Mouse (Mus musculus): ENCODE results near the gene Phlda1. TPM values are rescaled to one million over a fixed set of nuclear protein-coding genes. Genes with fewer than 3 reads are reported as not detected.

Phlda1 gene
- polyA plus RNA-seq, 1 experiment from 2014 or later, result 2.1 TPM

GRCm38 (mm10) chr10:111509981-111510380 lies 3.9 kb downstream of the Phlda1 start:
- H3K27ac ChIP-seq, result no peak overlapping the region
- WGBS (ENCODE audit: missing documents), result 99% methylated on average over 7 of the region's 7 CpGs
- no peaks in the 10 kb centered on the region for H3K36me3 ChIP-seq (ENCODE audit: inconsistent target)
- H3K79me2 ChIP-seq (ENCODE audit: inconsistent target), result no peaks in the 10 kb centered on the region; the same call in 1 of the 2 replicates
- no peak overlapping the region for H3K4me3 ChIP-seq (ENCODE audit: inconsistent target)

DNA sequence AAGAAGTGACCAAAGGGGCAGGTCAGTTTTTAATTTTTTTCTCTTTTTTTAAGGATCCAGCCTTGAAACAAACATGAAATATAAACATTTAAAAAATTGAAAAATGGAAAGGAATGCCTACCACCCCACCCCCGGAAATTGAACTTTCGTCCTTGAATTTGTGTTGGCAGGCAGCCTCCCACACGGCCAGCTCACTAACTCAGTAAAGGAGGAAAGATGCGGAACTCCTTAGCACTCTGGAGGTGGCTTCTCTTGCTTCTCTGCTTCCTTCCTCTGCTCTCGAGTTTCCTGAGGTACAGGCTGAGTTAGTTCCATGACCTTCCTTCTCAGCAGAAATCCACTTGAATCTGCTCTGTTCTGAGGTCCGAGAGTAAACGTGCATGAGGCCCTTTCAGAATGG lies 4.7 kb downstream of the Phlda1 start:
- Histone ChIP-seq H3K79me2 (ENCODE audit: inconsistent target) (no peaks in the 10 kb centered on the region; the same call in 1 of the 2 replicates), H3K4me3 (ENCODE audit: inconsistent target) (no peak overlapping the region), H3K27ac (no peak overlapping the region), H3K36me3 (ENCODE audit: inconsistent target) (no peaks in the 10 kb centered on the region)
- 24% methylated on average over 7 of the region's 7 CpGs for WGBS (ENCODE audit: missing documents)

DNA sequence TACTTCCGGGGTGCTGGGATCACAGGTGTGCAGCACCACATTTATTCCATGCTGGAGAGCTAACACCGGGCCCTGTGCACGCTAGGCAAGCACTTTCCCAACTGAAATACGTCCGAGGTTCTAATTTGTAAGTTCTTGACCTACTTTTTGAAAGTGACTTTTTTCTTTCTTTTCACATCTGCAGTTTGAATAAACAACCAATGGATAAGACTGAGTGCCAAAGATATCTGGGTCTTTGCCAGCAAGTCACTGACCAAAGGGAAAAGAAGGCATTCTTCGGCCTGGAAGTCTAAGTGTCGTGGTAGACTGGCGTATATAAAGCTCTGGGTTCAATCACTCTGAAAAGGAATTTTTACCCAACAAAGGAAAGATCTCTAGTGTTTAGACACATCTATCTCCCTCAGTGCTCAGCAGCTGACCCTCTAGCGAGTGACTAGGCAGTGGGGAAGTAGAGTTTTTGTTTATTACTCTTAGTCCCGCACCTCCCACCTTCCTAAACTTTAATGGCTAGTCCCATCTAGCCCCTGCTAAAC lies 6.0 kb downstream of the Phlda1 start:
- H3K27ac ChIP-seq, result no peak overlapping the region
- H3K4me3 ChIP-seq (ENCODE audit: inconsistent target), result no peak overlapping the region
- H3K36me3 ChIP-seq (ENCODE audit: inconsistent target), result no peaks in the 10 kb centered on the region
- no peaks in the 10 kb centered on the region; the same call in 1 of the 2 replicates for H3K79me2 ChIP-seq (ENCODE audit: inconsistent target)
- 93% methylated on average over 10 of the region's 10 CpGs for WGBS (ENCODE audit: missing documents)

- Histone ChIP-seq H3K36me3 (ENCODE audit: inconsistent target) (no peaks in the 10 kb centered on the region), H3K4me3 (ENCODE audit: inconsistent target) (no peak overlapping the region), H3K79me2 (ENCODE audit: inconsistent target) (no peaks in the 10 kb centered on the region), H3K27ac (no peak overlapping the region)
- 87% methylated on average over 5 of the region's 5 CpGs for WGBS (ENCODE audit: missing documents)
These were observed 8.3 kb downstream of the Phlda1 start for GRCm38 (mm10) chr10:111514282-111514885.

GRCm38 (mm10) chr10:111515071-111516010 lies 9.3 kb downstream of the Phlda1 start:
- H3K36me3 ChIP-seq (ENCODE audit: inconsistent target), result no peaks in the 10 kb centered on the region
- H3K4me3 ChIP-seq (ENCODE audit: inconsistent target), result no peak overlapping the region
- WGBS (ENCODE audit: missing documents), result 94% methylated on average over 17 of the region's 17 CpGs
- H3K79me2 ChIP-seq (ENCODE audit: inconsistent target), result no peaks in the 10 kb centered on the region
- H3K27ac ChIP-seq, result peak overlapping the region; percentile 69

- Histone ChIP-seq H3K36me3 (ENCODE audit: inconsistent target) (no peaks in the 10 kb centered on the region), H3K27ac (peak overlapping the region; percentile 69), H3K4me3 (ENCODE audit: inconsistent target) (no peak overlapping the region), H3K79me2 (ENCODE audit: inconsistent target) (no peaks in the 10 kb centered on the region)
- 10% methylated on average over 13 of the region's 13 CpGs for WGBS (ENCODE audit: missing documents)
These were observed 10.1 kb downstream of the Phlda1 start for GRCm38 (mm10) chr10:111516172-111516588.

DNA sequence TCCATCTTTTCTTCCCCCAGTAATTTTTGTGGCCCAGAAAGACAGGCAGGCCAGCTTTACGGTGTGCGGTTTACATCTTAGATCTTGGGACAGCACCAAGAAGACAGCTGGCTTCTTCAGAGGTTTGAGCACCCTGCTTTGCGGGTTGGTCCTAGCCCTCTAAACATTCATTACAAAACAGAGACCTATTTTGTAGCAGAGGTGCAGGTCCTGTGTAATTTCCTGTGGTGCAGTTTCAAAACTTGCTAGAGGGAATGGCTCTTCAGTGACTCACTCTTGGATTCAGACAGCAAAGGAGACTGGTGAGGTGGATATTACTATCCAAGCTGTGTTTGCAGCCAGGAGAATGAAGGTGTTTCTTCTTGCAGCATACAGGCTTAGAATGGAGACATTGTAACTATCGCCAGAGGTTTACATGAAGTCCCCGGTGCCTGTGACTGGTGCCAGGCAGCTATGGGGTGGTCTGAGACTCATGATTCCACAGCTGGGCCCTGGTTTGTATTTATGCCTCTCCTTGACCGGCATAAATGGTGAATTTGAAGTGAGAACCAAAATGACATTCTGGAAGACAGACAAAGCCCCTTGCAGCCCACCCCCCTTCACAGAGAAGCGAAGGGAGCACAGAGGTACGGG lies 10.8 kb downstream of the Phlda1 start:
- 82% methylated on average over 8 of the region's 8 CpGs for whole genome bisulfite sequencing (ENCODE audit: missing documents)
- Histone ChIP-seq H3K4me3 (ENCODE audit: inconsistent target) (no peak overlapping the region), H3K27ac (peak overlapping the region; percentile 69)

DNA sequence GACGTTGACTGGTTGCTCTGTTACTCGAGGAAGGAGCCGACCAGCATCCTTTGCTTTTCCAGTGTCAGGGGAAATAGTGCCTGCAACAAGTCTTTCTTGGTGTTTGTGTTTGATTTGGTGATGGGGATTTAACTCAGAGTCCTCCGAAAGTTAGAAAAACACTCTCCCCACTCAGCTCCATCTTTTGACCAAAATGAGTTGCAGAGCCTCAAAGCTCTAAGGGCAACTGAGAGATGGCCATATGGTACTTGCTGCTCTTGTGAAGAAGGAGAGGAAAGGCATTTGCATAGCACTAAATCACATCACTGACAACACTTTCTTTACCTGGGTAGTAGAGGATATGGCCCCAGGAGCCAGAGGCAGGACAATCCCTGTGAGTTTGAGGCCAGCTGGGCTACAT lies 12.3 kb downstream of the Phlda1 start:
- Histone ChIP-seq H3K4me3 (ENCODE audit: inconsistent target) (no peak overlapping the region), H3K79me2 (ENCODE audit: inconsistent target) (no peaks in the 10 kb centered on the region), H3K27ac (no peak overlapping the region), H3K36me3 (ENCODE audit: inconsistent target) (no peaks in the 10 kb centered on the region)
- 95% methylated on average over 4 of the region's 4 CpGs for WGBS (ENCODE audit: missing documents)

More for the DNA sequence above, 10.8 kb downstream of the Phlda1 start:
- Histone ChIP-seq H3K36me3 (ENCODE audit: inconsistent target) (no peaks in the 10 kb centered on the region), H3K79me2 (ENCODE audit: inconsistent target) (no peaks in the 10 kb centered on the region)

GRCm38 (mm10) chr10:111519620-111520370 lies 13.7 kb downstream of the Phlda1 start:
- 79% methylated on average over 24 of the region's 24 CpGs for WGBS (ENCODE audit: missing documents)
- Histone ChIP-seq H3K4me3 (ENCODE audit: inconsistent target) (no peak overlapping the region), H3K36me3 (ENCODE audit: inconsistent target) (no peaks in the 10 kb centered on the region), H3K79me2 (ENCODE audit: inconsistent target) (no peaks in the 10 kb centered on the region), H3K27ac (no peak overlapping the region)

DNA sequence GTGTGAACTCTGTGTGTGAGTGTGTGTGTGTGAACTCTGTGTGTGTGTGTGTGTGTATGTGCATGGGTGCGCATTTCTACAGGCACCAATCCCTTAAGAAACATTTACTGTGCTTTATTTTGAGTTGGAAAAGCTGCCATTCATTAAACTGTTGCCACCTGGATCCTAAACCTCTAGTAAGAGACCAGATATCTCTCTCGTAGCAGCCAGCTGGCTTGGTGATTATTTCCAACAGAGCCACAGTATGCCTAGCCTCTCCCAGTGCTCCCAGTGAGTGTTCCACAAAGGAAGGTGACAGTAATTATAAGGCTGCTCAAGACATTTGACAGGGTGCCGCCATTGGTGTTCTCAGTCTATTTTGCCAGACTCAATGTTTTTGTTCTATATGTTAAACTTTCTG lies 14.5 kb downstream of the Phlda1 start:
- H3K27ac ChIP-seq, result no peak overlapping the region
- no peaks in the 10 kb centered on the region for H3K79me2 ChIP-seq (ENCODE audit: inconsistent target)
- no peak overlapping the region for H3K4me3 ChIP-seq (ENCODE audit: inconsistent target)
- no peaks in the 10 kb centered on the region for H3K36me3 ChIP-seq (ENCODE audit: inconsistent target)
- WGBS (ENCODE audit: missing documents), result 91% methylated on average over 3 of the region's 3 CpGs

DNA sequence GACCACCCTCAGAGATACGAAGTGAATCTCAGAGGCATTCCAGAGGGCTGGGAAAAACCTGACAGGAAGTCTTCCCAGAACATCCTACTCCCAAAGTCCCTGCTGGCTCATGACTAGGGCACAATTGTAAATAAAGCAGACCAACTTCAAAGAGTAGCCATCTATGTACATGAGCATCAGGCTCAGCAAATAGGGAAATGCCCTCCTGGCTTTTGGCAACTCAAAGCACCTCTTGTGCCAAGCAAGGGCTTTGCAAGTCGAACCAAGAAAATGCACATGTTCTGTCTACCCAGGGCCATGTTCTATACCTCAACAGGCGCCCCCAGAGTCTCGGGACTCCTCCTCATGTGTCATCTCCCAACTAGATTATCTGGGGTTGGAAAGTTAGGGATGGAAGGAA lies 15.6 kb downstream of the Phlda1 start:
- H3K79me2 ChIP-seq (ENCODE audit: inconsistent target), result no peaks in the 10 kb centered on the region
- 94% methylated on average over 4 of the region's 4 CpGs for WGBS (ENCODE audit: missing documents)

DNA sequence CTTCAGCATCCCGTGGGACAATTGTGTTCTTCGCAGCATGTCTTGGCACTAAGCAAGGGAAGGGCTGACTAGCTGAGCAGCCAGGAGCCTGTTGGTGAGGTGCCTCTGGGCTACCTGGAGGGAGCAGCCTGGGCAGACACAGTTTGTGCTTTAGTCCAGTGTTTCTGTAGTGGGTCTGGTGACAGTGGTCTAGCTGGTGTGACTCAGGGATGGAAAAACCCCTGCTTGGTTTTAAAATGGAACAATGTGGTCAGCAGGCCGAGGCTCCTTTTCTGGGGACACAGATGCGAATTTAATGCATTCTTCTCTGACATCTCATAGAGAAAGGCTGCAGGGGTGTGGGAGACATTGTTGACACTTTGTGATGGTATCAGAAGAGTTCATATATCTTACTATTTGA lies 16.1 kb downstream of the Phlda1 start:
- Histone ChIP-seq H3K36me3 (ENCODE audit: inconsistent target) (no peaks in the 10 kb centered on the region), H3K27ac (no peak overlapping the region), H3K4me3 (ENCODE audit: inconsistent target) (no peak overlapping the region), H3K79me2 (ENCODE audit: inconsistent target) (no peaks in the 10 kb centered on the region)
- WGBS (ENCODE audit: missing documents), result 93% methylated on average over 4 of the region's 4 CpGs

More for the DNA sequence above, 15.6 kb downstream of the Phlda1 start:
- Histone ChIP-seq H3K4me3 (ENCODE audit: inconsistent target) (no peak overlapping the region), H3K27ac (no peak overlapping the region), H3K36me3 (ENCODE audit: inconsistent target) (no peaks in the 10 kb centered on the region)

DNA sequence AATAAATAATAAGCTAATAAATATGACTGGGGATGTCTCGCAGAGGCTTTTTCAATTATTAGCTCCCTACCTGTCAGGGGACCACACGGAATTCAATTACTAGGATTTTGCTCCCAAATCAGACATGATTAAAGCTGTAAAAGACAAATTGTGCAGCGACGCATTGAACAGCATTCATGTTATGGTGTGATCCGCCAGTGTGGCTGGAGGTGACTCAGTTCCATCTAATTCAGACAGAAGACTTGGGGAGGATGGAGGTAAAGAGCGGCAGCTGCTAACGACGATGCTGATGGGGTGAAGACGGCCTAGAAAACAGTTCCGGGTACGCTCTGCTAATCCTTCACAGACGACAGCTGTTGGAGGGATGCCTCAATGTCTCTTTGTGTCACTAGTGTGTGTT lies 17.8 kb downstream of the Phlda1 start:
- no peaks in the 10 kb centered on the region for H3K36me3 ChIP-seq (ENCODE audit: inconsistent target)
- 96% methylated on average over 12 of the region's 12 CpGs for WGBS (ENCODE audit: missing documents)
- H3K79me2 ChIP-seq (ENCODE audit: inconsistent target), result no peaks in the 10 kb centered on the region
- no peak overlapping the region for H3K4me3 ChIP-seq (ENCODE audit: inconsistent target)
- H3K27ac ChIP-seq, result no peak overlapping the region

DNA sequence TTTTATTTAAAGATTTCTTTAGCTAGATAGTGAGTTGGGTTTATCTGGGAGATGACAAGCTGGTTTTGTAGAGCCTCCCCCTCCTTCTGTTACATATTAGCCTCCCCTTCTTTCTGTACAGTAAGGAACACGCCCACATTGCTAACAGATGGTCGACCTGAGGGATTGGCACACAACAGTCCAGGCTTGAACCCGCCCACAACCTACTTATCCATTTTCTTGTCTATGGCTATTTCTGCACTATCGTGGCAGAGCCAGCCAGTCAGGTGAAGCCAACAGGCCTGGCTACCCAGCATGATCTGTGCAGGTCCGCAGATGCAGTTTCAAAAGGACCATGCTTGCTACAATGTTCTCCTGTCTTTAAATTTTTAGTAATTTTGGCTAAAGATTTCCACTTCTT lies 21.0 kb downstream of the Phlda1 start:
- H3K79me2 ChIP-seq (ENCODE audit: inconsistent target), result no peaks in the 10 kb centered on the region
- WGBS (ENCODE audit: missing documents), result 81% methylated on average over 5 of the region's 5 CpGs
- no peaks in the 10 kb centered on the region for H3K36me3 ChIP-seq (ENCODE audit: inconsistent target)
- no peak overlapping the region for H3K4me3 ChIP-seq (ENCODE audit: inconsistent target)
- H3K27ac ChIP-seq, result no peak overlapping the region
